Mouse (Mus musculus) lung, postnatal 10 days (tissue): ENCODE measurements at regions not wholly inside any gene's neighbourhood (a gene's known extent, or its start where the extent isn't known, plus 50 kb on each side); places are given as distances from the start of the nearest gene placed in this dataset.
A peak's percentile ranks its signal among the peaks of the same experiment; 100 is the strongest.

Experiments
- DNase-seq: peaks from one replicate; pipeline ENCODE4 v3.0.0; 2021

- DNase-seq = no peak
These were observed 153.2 kb upstream of the Cypt2 start for GRCm38 (mm10) chrX:105346420-105346819.

- DNase-seq = no peak
These were observed 133.3 kb upstream of the Cypt2 start for GRCm38 (mm10) chrX:105366284-105366683.

GRCm38 (mm10) chrX:105367979-105368378, 131.6 kb upstream of the Cypt2 start:
- no peak for DNase-seq

- DNase-seq = no peak
These were observed 109.1 kb upstream of the Cypt2 start for GRCm38 (mm10) chrX:105390506-105390905.

GRCm38 (mm10) chrX:105391029-105391428, 108.5 kb upstream of the Cypt2 start:
- no peak for DNase-seq

- no peak for DNase-seq
These were observed 107.7 kb upstream of the Cypt2 start for GRCm38 (mm10) chrX:105391680-105392462.

GRCm38 (mm10) chrX:105393259-105393658, 106.3 kb upstream of the Cypt2 start:
- no peak for DNase-seq

GRCm38 (mm10) chrX:105413351-105413750, 86.2 kb upstream of the Cypt2 start:
- peak; percentile 3 for DNase-seq

- peak; percentile 65 for DNase-seq
These were observed 78.6 kb upstream of the Cypt2 start for GRCm38 (mm10) chrX:105420976-105421375.
